In genomic region chr4:107468264-107468663, GRCm38 (mm10) we compare ENCODE assay signal across 9 mouse cellular contexts. TPM values are rescaled to one million over a fixed set of nuclear protein-coding genes. Genes with fewer than 3 reads are reported as not detected.
DNase-seq lines count a peak whose midpoint lies in the region; ATAC-seq lines count a peak whose summit lies in the region.
"Had no signal": no experiment of that assay in that cellular context is flagged by ENCODE, and none has a peak within 500 bp of the region (broad histone marks: within the 10 kb centered on the region; RNA-seq: fewer than 3 reads in every experiment).

No protein-coding gene starts in this region.

- H3K4me2 ChIP-seq in forebrain, embryonic 13.5 days = no peak overlapping the region
- H3K4me2 ChIP-seq in lung, embryonic 16.5 days (ENCODE audit: low read depth, low read length) = no peak overlapping the region
- no peak overlapping the region for H3K4me2 ChIP-seq in midbrain, embryonic 11.5 days
- H3K4me2 ChIP-seq: embryonic facial prominence, embryonic 13.5 days had no signal

- peaks cover 11% of the 10 kb centered on the region; the same call in 1 of the 2 replicates for H3K27me3 ChIP-seq in forebrain, embryonic 10.5 days (ENCODE audit: poor library complexity, severe bottlenecking)
- no peaks in the 10 kb centered on the region for H3K27me3 ChIP-seq in forebrain, embryonic 13.5 days
- H3K27me3 ChIP-seq in lung, embryonic 16.5 days (ENCODE audit: control insufficient read depth, insufficient read depth, low read depth, low read length) = no peaks in the 10 kb centered on the region
- H3K27me3 ChIP-seq in midbrain, embryonic 11.5 days (ENCODE audit: control insufficient read depth, insufficient read depth, low read length) = no peaks in the 10 kb centered on the region

- 68% methylated on average over 13 of the region's 13 CpGs for WGBS in forebrain, embryonic 10.5 days
- WGBS in forebrain, embryonic 13.5 days = 70% methylated on average over 13 of the region's 13 CpGs
- 24% methylated on average over 13 of the region's 13 CpGs for WGBS in lung, embryonic 16.5 days
- WGBS in midbrain, embryonic 11.5 days = 58% methylated on average over 13 of the region's 13 CpGs

- no peaks in the 10 kb centered on the region for H3K9me3 ChIP-seq in forebrain, embryonic 10.5 days
- H3K9me3 ChIP-seq in forebrain, embryonic 13.5 days (replicated peaks) = no peaks in the 10 kb centered on the region
- H3K9me3 ChIP-seq in lung, embryonic 16.5 days (ENCODE audit: control insufficient read depth, low read length) = no peaks in the 10 kb centered on the region
- H3K9me3 ChIP-seq in midbrain, embryonic 11.5 days (ENCODE audit: control insufficient read depth, low read length) = no peaks in the 10 kb centered on the region
- H3K9me3 ChIP-seq: embryonic facial prominence, embryonic 13.5 days had no signal

- no peak for ATAC-seq in forebrain, embryonic 13.5 days
- ATAC-seq in lung, embryonic 16.5 days (ENCODE audit: low read depth) = peak; percentile 71
- no peak for ATAC-seq in midbrain, embryonic 11.5 days (ENCODE audit: low FRiP score)

- no peak overlapping the region for H3K9ac ChIP-seq in forebrain, embryonic 13.5 days
- no peak overlapping the region for H3K9ac ChIP-seq in lung, embryonic 16.5 days (ENCODE audit: low read length)
- no peak overlapping the region for H3K9ac ChIP-seq in midbrain, embryonic 11.5 days (ENCODE audit: low read length)
- H3K9ac ChIP-seq: embryonic facial prominence, embryonic 13.5 days had no signal

- peaks cover 42% of the 10 kb centered on the region for H3K4me1 ChIP-seq in forebrain, embryonic 10.5 days
- no peaks in the 10 kb centered on the region for H3K4me1 ChIP-seq in forebrain, embryonic 13.5 days
- 0 out of 2 replicates have a peak, but pooled peaks cover 2% of the 10 kb centered on the region for H3K4me1 ChIP-seq in lung, embryonic 16.5 days (replicated peaks; ENCODE audit: control insufficient read depth, insufficient read depth, low read length)
- no peaks in the 10 kb centered on the region for H3K4me1 ChIP-seq in midbrain, embryonic 11.5 days (ENCODE audit: control insufficient read depth, insufficient read depth, low read length)

- H3K4me3 ChIP-seq in forebrain, embryonic 10.5 days = no peak overlapping the region
- H3K4me3 ChIP-seq in forebrain, embryonic 13.5 days = no peak overlapping the region
- H3K4me3 ChIP-seq in lung, embryonic 16.5 days (ENCODE audit: low read length) = no peak overlapping the region
- no peak overlapping the region for H3K4me3 ChIP-seq in midbrain, embryonic 11.5 days (ENCODE audit: low read depth, low read length)
- H3K4me3 ChIP-seq: embryonic facial prominence, embryonic 13.5 days had no signal

- DNase-seq in forebrain, embryonic 10.5 days (ENCODE audit: extremely low spot score, low spot score) = no peak
- DNase-seq in NIH3T3 (ENCODE audit: low read depth) = peak; percentile 93
- DNase-seq in kidney, adult 18-20 months = peak; percentile 42
- no peak for DNase-seq in left cerebral cortex, adult 8-10 months (ENCODE audit: low spot score in 2 of 2)
- no peak for DNase-seq in midbrain, embryonic 11.5 days (ENCODE audit: low spot score, missing footprints)
- DNase-seq in embryo, embryonic 10.5 days (ENCODE audit: low spot score) = no peak

- no peaks in the 10 kb centered on the region for H3K36me3 ChIP-seq in forebrain, embryonic 10.5 days (replicated peaks)
- H3K36me3 ChIP-seq in forebrain, embryonic 13.5 days (ENCODE audit: poor library complexity, severe bottlenecking) = no peaks in the 10 kb centered on the region
- no peaks in the 10 kb centered on the region for H3K36me3 ChIP-seq in lung, embryonic 16.5 days (ENCODE audit: control insufficient read depth, insufficient read depth, low read length)
- H3K36me3 ChIP-seq in midbrain, embryonic 11.5 days (ENCODE audit: control insufficient read depth, insufficient read depth, low read length) = no peaks in the 10 kb centered on the region
- H3K36me3 ChIP-seq: embryonic facial prominence, embryonic 13.5 days had no signal

- H3K27ac ChIP-seq in forebrain, embryonic 10.5 days = 0 out of 2 replicates have a peak overlapping the region, but pooled peaks have one; percentile 37
- H3K27ac ChIP-seq in forebrain, embryonic 13.5 days = no peak overlapping the region
- H3K27ac ChIP-seq in lung, embryonic 16.5 days (ENCODE audit: low read length) = no peak overlapping the region
- H3K27ac ChIP-seq in midbrain, embryonic 11.5 days (ENCODE audit: low read depth, low read length) = no peak overlapping the region
- H3K27ac ChIP-seq: embryonic facial prominence, embryonic 13.5 days had no signal

RNA-seq across cellular contexts. Expression of gene Glis1, which starts 33.9 kb away (rescaled TPM):
- polyA plus RNA-seq in forebrain, embryonic 10.5 days (2016; fragmentation: Nextera tagmentation; extraction: Ambion mirVana) = 2.7 and 2.9 TPM in 2 replicates
- polyA plus RNA-seq in forebrain, embryonic 13.5 days (2015; fragmentation: Nextera tagmentation; extraction: Ambion mirVana) = 0.75 and 0.84 TPM in 2 replicates
- polyA plus RNA-seq in lung, embryonic 16.5 days (2015; fragmentation: Nextera tagmentation; extraction: Ambion mirVana) = 0.36 and 1.0 TPM in 2 replicates
- total RNA-seq in left cerebral cortex, adult 8-10 months (2022) = 1 to 10 TPM in 3 of 4 experiments, under 1 TPM in 1; 0.89 to 2.8 (median 1.2) TPM
- polyA plus RNA-seq in midbrain, embryonic 11.5 days (2014; fragmentation: Nextera tagmentation; extraction: Ambion mirVana) = 0.55 and 0.97 TPM in 2 replicates

Comparison
In these comparisons a context has a peak if more than half of its experiments do, and no peak if none do; other contexts are left out.
1. DNase-seq: peak in NIH3T3 (single experiment) and kidney, adult 18-20 months (single experiment); none in forebrain, embryonic 10.5 days (single experiment), left cerebral cortex, adult 8-10 months (0 of 2), midbrain, embryonic 11.5 days (single experiment) and embryo, embryonic 10.5 days (single experiment).